Mouse (Mus musculus) neural tube, embryonic 11.5 days (tissue): Measurements from ENCODE around the gene Sprn. TPM values are rescaled to one million over a fixed set of nuclear protein-coding genes. Genes with fewer than 3 reads are reported as not detected.

Source experiments
- ATAC-seq: fragments of 200-750 bp; cut with Nextera tagmentation; 2 replicates; pipeline ENCODE4 v1.8.0; 2017; ENCODE audit warnings: moderate number of reproducible peaks, mild to moderate bottlenecking, moderate TSS enrichment, moderate library complexity; ENCODE audit not compliant: insufficient read depth, low FRiP score, low TSS enrichment
- DNase-seq: peaks from one replicate; pipeline ENCODE4 v3.0.0-alpha.2; 2015; ENCODE audit warnings: low spot score
- H3K27ac ChIP-seq: fragments of 300-500 bp; sonication (generic); 2 replicates; pipeline ENCODE4 v1.5.1; 2014; ENCODE audit warnings: low read depth, mild to moderate bottlenecking, low read length
- H3K27me3 ChIP-seq: fragments of 300-500 bp; sonication (generic); 2 replicates; pipeline ENCODE4 v1.6.1; 2014; ENCODE audit warnings: mild to moderate bottlenecking, low read length, mixed read lengths; ENCODE audit not compliant: control insufficient read depth, insufficient read depth
- H3K36me3 ChIP-seq: fragments of 300-500 bp; sonication (generic); 2 replicates; pipeline ENCODE4 v1.6.1; 2014; ENCODE audit warnings: mild to moderate bottlenecking, low read length, moderate library complexity, mixed read lengths; ENCODE audit not compliant: control insufficient read depth, insufficient read depth
- H3K4me1 ChIP-seq: fragments of 300-500 bp; sonication (generic); 2 replicates; pipeline ENCODE4 v1.6.1; 2014; ENCODE audit warnings: low read length, mixed read lengths; ENCODE audit not compliant: control insufficient read depth, insufficient read depth
- H3K4me2 ChIP-seq: fragments of 300-500 bp; sonication (generic); 2 replicates; pipeline ENCODE4 v1.6.1; 2014; ENCODE audit warnings: low read depth, mild to moderate bottlenecking, moderate library complexity
- H3K4me3 ChIP-seq: fragments of 300-500 bp; sonication (generic); 2 replicates; pipeline ENCODE4 v1.5.1; 2014; ENCODE audit warnings: low read depth, low read length
- H3K9ac ChIP-seq: fragments of 300-500 bp; sonication (generic); 2 replicates; pipeline ENCODE4 v1.6.1; 2014; ENCODE audit warnings: mild to moderate bottlenecking, low read length
- H3K9me3 ChIP-seq: fragments of 300-500 bp; sonication (generic); 2 replicates; pipeline ENCODE4 v1.6.1; 2016; ENCODE audit warnings: low read length; ENCODE audit not compliant: control insufficient read depth
- WGBS: fragments of 180-500 bp; shearing (Covaris S2); extraction: QIAGEN DNeasy Blood & Tissue Kit; methylation state at CpG from one replicate; pipeline ENCODE4 v1.1.7; 2014; 5-methylcytosine and 5-hydroxymethylcytosine counted together
- polyA plus RNA-seq: library from polyadenylated mRNA; unstranded; fragments of >200 nt; fragmentation: Nextera tagmentation; extraction: Ambion mirVana; gene quantifications from 2 replicates; pipeline ENCODE4 v1.2.1, GENCODE M21; 2014

Gene Sprn
- polyA plus RNA-seq, 1 experiment from 2014 or later = 1.2 TPM

- Histone ChIP-seq H3K27me3 (no peaks in the 10 kb centered on the region), H3K4me2 (no peak overlapping the region), H3K4me3 (no peak overlapping the region), H3K27ac (no peak overlapping the region), H3K9me3 (no peaks in the 10 kb centered on the region), H3K36me3 (no peaks in the 10 kb centered on the region), H3K4me1 (no peaks in the 10 kb centered on the region), H3K9ac (no peak overlapping the region)
- no peak for ATAC-seq
- DNase-seq = no peak
- 85% methylated on average over 7 of the region's 7 CpGs for whole genome bisulfite sequencing
Observed at GRCm38 (mm10) chr7:140187721-140188390, 33.2 kb upstream of the Sprn start.

- ATAC-seq (no peak), DNase-seq (no peak)
Observed at GRCm38 (mm10) chr7:140186646-140187620, 32.3 kb upstream of the Sprn start.

GRCm38 (mm10) chr7:140184206-140184605 is 29.5 kb upstream of the Sprn start:
- Histone ChIP-seq H3K9me3 (no peaks in the 10 kb centered on the region), H3K4me2 (no peak overlapping the region), H3K4me3 (no peak overlapping the region), H3K36me3 (no peaks in the 10 kb centered on the region), H3K4me1 (no peaks in the 10 kb centered on the region), H3K27me3 (no peaks in the 10 kb centered on the region), H3K27ac (no peak overlapping the region), H3K9ac (no peak overlapping the region)
- ATAC-seq (no peak), DNase-seq (no peak)
- WGBS = 87% methylated on average over 4 of the region's 4 CpGs

More at GRCm38 (mm10) chr7:140186646-140187620, 32.3 kb upstream of the Sprn start:
- Histone ChIP-seq H3K9ac (no peak overlapping the region), H3K4me1 (no peaks in the 10 kb centered on the region), H3K4me2 (no peak overlapping the region), H3K27ac (no peak overlapping the region), H3K36me3 (no peaks in the 10 kb centered on the region), H3K9me3 (no peaks in the 10 kb centered on the region), H3K4me3 (no peak overlapping the region), H3K27me3 (no peaks in the 10 kb centered on the region)
- 68% methylated on average over 18 of the region's 18 CpGs for WGBS

- Histone ChIP-seq H3K27ac (no peak overlapping the region), H3K4me1 (no peaks in the 10 kb centered on the region), H3K4me3 (no peak overlapping the region), H3K9ac (no peak overlapping the region), H3K36me3 (no peaks in the 10 kb centered on the region), H3K9me3 (no peaks in the 10 kb centered on the region), H3K4me2 (no peak overlapping the region), H3K27me3 (no peaks in the 10 kb centered on the region)
- ATAC-seq (no peak), DNase-seq (no peak)
- 81% methylated on average over 2 of the region's 2 CpGs for WGBS
Observed at GRCm38 (mm10) chr7:140180692-140181091, 26.0 kb upstream of the Sprn start.

GRCm38 (mm10) chr7:140179176-140179575 is 24.5 kb upstream of the Sprn start:
- WGBS = 93% methylated on average over 2 of the region's 2 CpGs
- no peak overlapping the region for H3K4me3 ChIP-seq

GRCm38 (mm10) chr7:140172936-140173335 is 18.3 kb upstream of the Sprn start, which contains the start of gene Olfr523:
TSS of gene Olfr523 (plus strand) at chr7:140173217.
- ATAC-seq (no peak), DNase-seq (no peak)
- Histone ChIP-seq H3K4me2 (no peak within 1 kb of the TSS), H3K27ac (no peak within 1 kb of the TSS), H3K27me3 (no peaks in the 10 kb centered on the region), H3K4me1 (no peaks in the 10 kb centered on the region), H3K36me3 (no peaks in the 10 kb centered on the region), H3K9ac (no peak within 1 kb of the TSS), H3K9me3 (no peaks in the 10 kb centered on the region), H3K4me3 (no peak within 1 kb of the TSS)
- WGBS = 58% methylated on average over 1 of the region's 1 CpGs

More at GRCm38 (mm10) chr7:140179176-140179575, 24.5 kb upstream of the Sprn start:
- no peak for ATAC-seq
- H3K27ac ChIP-seq = no peak overlapping the region
- H3K9me3 ChIP-seq = no peaks in the 10 kb centered on the region
- H3K27me3 ChIP-seq = no peaks in the 10 kb centered on the region
- no peak overlapping the region for H3K4me2 ChIP-seq
- DNase-seq = no peak
- no peak overlapping the region for H3K9ac ChIP-seq
- no peaks in the 10 kb centered on the region for H3K4me1 ChIP-seq
- no peaks in the 10 kb centered on the region for H3K36me3 ChIP-seq

- H3K4me3 ChIP-seq = no peak overlapping the region
- no peak overlapping the region for H3K9ac ChIP-seq
- WGBS = 95% methylated on average over 3 of the region's 3 CpGs
- no peaks in the 10 kb centered on the region for H3K36me3 ChIP-seq
- H3K27ac ChIP-seq = no peak overlapping the region
- no peak overlapping the region for H3K4me2 ChIP-seq
- no peak for ATAC-seq
- H3K9me3 ChIP-seq = no peaks in the 10 kb centered on the region
- H3K4me1 ChIP-seq = no peaks in the 10 kb centered on the region
- no peaks in the 10 kb centered on the region for H3K27me3 ChIP-seq
- DNase-seq = no peak
Observed at GRCm38 (mm10) chr7:140170863-140171262, 16.2 kb upstream of the Sprn start.

- no peaks in the 10 kb centered on the region for H3K27me3 ChIP-seq
- no peaks in the 10 kb centered on the region for H3K4me1 ChIP-seq
- no peak overlapping the region for H3K4me2 ChIP-seq
- WGBS = 83% methylated on average over 4 of the region's 4 CpGs
- no peaks in the 10 kb centered on the region for H3K9me3 ChIP-seq
- ATAC-seq = no peak
- H3K4me3 ChIP-seq = no peak overlapping the region
- no peak overlapping the region for H3K27ac ChIP-seq
- DNase-seq = no peak
- H3K9ac ChIP-seq = no peak overlapping the region
- no peaks in the 10 kb centered on the region for H3K36me3 ChIP-seq
Observed at GRCm38 (mm10) chr7:140169386-140169785, 14.7 kb upstream of the Sprn start.
